Mouse (Mus musculus): ENCODE measurements around the gene Inpp1. TPM values are rescaled to one million over a fixed set of nuclear protein-coding genes. Genes with fewer than 3 reads are reported as not detected.
A peak's percentile ranks its signal among the peaks of the same experiment; 100 is the strongest.

The Inpp1 gene
- polyA plus RNA-seq, 1 experiment from 2014 or later = 7.0 TPM

- H3K27ac ChIP-seq (ENCODE audit: low read depth, low read length) = no peak overlapping the region
- 26% methylated on average over 3 of the region's 3 CpGs for WGBS
- DNase-seq (ENCODE audit: low spot score) = no peak
- H3K9me3 ChIP-seq (ENCODE audit: control insufficient read depth, low read length) = no peaks in the 10 kb centered on the region
- no peaks in the 10 kb centered on the region; the same call in 1 of the 2 replicates for H3K36me3 ChIP-seq (ENCODE audit: control insufficient read depth, insufficient read depth, low read length)
- H3K4me1 ChIP-seq (replicated peaks; ENCODE audit: control insufficient read depth, insufficient read depth, low read length) = no peaks in the 10 kb centered on the region; the same call in 1 of the 2 replicates
- peak overlapping the region; percentile 12; the same call in 1 of the 2 replicates for H3K4me2 ChIP-seq
- no peak overlapping the region for H3K4me3 ChIP-seq (ENCODE audit: low read depth, low read length)
- no peak for ATAC-seq (replicated peaks; ENCODE audit: low FRiP score)
- H3K27me3 ChIP-seq (replicated peaks; ENCODE audit: control insufficient read depth, insufficient read depth, low read length) = no peaks in the 10 kb centered on the region
- H3K9ac ChIP-seq (ENCODE audit: low read depth, low read length) = no peak overlapping the region
Observed at GRCm38 (mm10) chr1:52800340-52800740, 17.1 kb downstream of the Inpp1 start.

DNA sequence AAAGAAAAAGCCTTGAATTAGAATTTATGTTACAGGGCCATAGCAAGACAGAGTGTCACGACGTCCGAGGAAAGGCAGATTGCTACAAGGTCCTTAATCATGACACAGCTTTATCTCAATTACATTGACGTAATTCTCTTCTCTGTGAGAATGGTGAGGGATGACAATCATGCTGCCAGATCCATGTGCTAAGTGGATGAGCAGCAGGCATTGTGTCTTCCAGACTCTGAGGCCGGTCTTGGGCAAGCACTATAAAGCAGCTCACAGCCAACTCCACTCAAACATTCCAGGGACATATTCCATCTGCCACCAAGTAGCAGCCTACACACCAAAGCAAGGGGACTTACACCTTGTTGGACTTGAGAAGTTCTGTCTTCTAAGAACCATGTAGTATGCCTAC lies 17.7 kb downstream of the Inpp1 start:
- no peak for ATAC-seq (replicated peaks; ENCODE audit: low FRiP score)
- Histone ChIP-seq H3K9me3 (ENCODE audit: control insufficient read depth, low read length) (no peaks in the 10 kb centered on the region), H3K36me3 (ENCODE audit: control insufficient read depth, insufficient read depth, low read length) (no peaks in the 10 kb centered on the region; the same call in 1 of the 2 replicates), H3K4me1 (replicated peaks; ENCODE audit: control insufficient read depth, insufficient read depth, low read length) (no peaks in the 10 kb centered on the region; the same call in 1 of the 2 replicates), H3K4me2 (no peak overlapping the region; the same call in 1 of the 2 replicates), H3K4me3 (ENCODE audit: low read depth, low read length) (no peak overlapping the region), H3K27ac (ENCODE audit: low read depth, low read length) (no peak overlapping the region), H3K27me3 (replicated peaks; ENCODE audit: control insufficient read depth, insufficient read depth, low read length) (no peaks in the 10 kb centered on the region), H3K9ac (ENCODE audit: low read depth, low read length) (no peak overlapping the region)
- 58% methylated on average over 5 of the region's 5 CpGs for WGBS
- no peak for DNase-seq (ENCODE audit: low spot score)

GRCm38 (mm10) chr1:52799056-52799726 lies 18.3 kb downstream of the Inpp1 start:
- no peak overlapping the region for H3K4me3 ChIP-seq (ENCODE audit: low read depth, low read length)
- ATAC-seq (replicated peaks; ENCODE audit: low FRiP score) = no peak
- no peaks in the 10 kb centered on the region for H3K36me3 ChIP-seq (ENCODE audit: control insufficient read depth, insufficient read depth, low read length)
- 65% methylated on average over 10 of the region's 10 CpGs for WGBS
- no peaks in the 10 kb centered on the region; the same call in 1 of the 2 replicates for H3K4me1 ChIP-seq (replicated peaks; ENCODE audit: control insufficient read depth, insufficient read depth, low read length)
- DNase-seq (ENCODE audit: low spot score) = no peak
- H3K4me2 ChIP-seq = no peak overlapping the region
- no peaks in the 10 kb centered on the region for H3K27me3 ChIP-seq (replicated peaks; ENCODE audit: control insufficient read depth, insufficient read depth, low read length)
- H3K9me3 ChIP-seq (ENCODE audit: control insufficient read depth, low read length) = no peaks in the 10 kb centered on the region
- H3K27ac ChIP-seq (ENCODE audit: low read depth, low read length) = no peak overlapping the region
- no peak overlapping the region for H3K9ac ChIP-seq (ENCODE audit: low read depth, low read length)

- H3K4me1 ChIP-seq (replicated peaks; ENCODE audit: control insufficient read depth, insufficient read depth, low read length) = no peaks in the 10 kb centered on the region; the same call in 1 of the 2 replicates
- ATAC-seq (replicated peaks; ENCODE audit: low FRiP score) (no peak), DNase-seq (ENCODE audit: low spot score) (no peak)
- H3K9me3 ChIP-seq (ENCODE audit: control insufficient read depth, low read length) = no peaks in the 10 kb centered on the region
- no peak overlapping the region for H3K9ac ChIP-seq (ENCODE audit: low read depth, low read length)
- no peaks in the 10 kb centered on the region for H3K27me3 ChIP-seq (replicated peaks; ENCODE audit: control insufficient read depth, insufficient read depth, low read length)
- no peaks in the 10 kb centered on the region for H3K36me3 ChIP-seq (ENCODE audit: control insufficient read depth, insufficient read depth, low read length)
- H3K4me2 ChIP-seq = no peak overlapping the region
- 88% methylated on average over 2 of the region's 2 CpGs for WGBS
- H3K27ac ChIP-seq (ENCODE audit: low read depth, low read length) = no peak overlapping the region
- no peak overlapping the region for H3K4me3 ChIP-seq (ENCODE audit: low read depth, low read length)
Observed at GRCm38 (mm10) chr1:52795927-52796326, 21.6 kb downstream of the Inpp1 start.

- Histone ChIP-seq H3K4me1 (replicated peaks; ENCODE audit: control insufficient read depth, insufficient read depth, low read length) (no peaks in the 10 kb centered on the region), H3K27ac (ENCODE audit: low read depth, low read length) (no peak overlapping the region), H3K36me3 (ENCODE audit: control insufficient read depth, insufficient read depth, low read length) (no peaks in the 10 kb centered on the region), H3K9me3 (ENCODE audit: control insufficient read depth, low read length) (no peaks in the 10 kb centered on the region), H3K4me2 (no peak overlapping the region), H3K27me3 (replicated peaks; ENCODE audit: control insufficient read depth, insufficient read depth, low read length) (no peaks in the 10 kb centered on the region), H3K9ac (ENCODE audit: low read depth, low read length) (no peak overlapping the region), H3K4me3 (ENCODE audit: low read depth, low read length) (no peak overlapping the region)
- WGBS = 68% methylated on average over 3 of the region's 3 CpGs
- ATAC-seq (replicated peaks; ENCODE audit: low FRiP score) (no peak), DNase-seq (ENCODE audit: low spot score) (no peak)
Observed at GRCm38 (mm10) chr1:52793692-52794091, 23.8 kb downstream of the Inpp1 start.

- ATAC-seq (replicated peaks; ENCODE audit: low FRiP score) (no peak), DNase-seq (ENCODE audit: low spot score) (no peak)
- Histone ChIP-seq H3K4me2 (no peak overlapping the region), H3K27ac (ENCODE audit: low read depth, low read length) (no peak overlapping the region), H3K36me3 (ENCODE audit: control insufficient read depth, insufficient read depth, low read length) (no peaks in the 10 kb centered on the region), H3K9me3 (ENCODE audit: control insufficient read depth, low read length) (no peaks in the 10 kb centered on the region), H3K27me3 (replicated peaks; ENCODE audit: control insufficient read depth, insufficient read depth, low read length) (no peaks in the 10 kb centered on the region), H3K4me1 (replicated peaks; ENCODE audit: control insufficient read depth, insufficient read depth, low read length) (no peaks in the 10 kb centered on the region), H3K4me3 (ENCODE audit: low read depth, low read length) (no peak overlapping the region), H3K9ac (ENCODE audit: low read depth, low read length) (no peak overlapping the region)
Observed at GRCm38 (mm10) chr1:52792701-52793100, 24.8 kb downstream of the Inpp1 start.

DNA sequence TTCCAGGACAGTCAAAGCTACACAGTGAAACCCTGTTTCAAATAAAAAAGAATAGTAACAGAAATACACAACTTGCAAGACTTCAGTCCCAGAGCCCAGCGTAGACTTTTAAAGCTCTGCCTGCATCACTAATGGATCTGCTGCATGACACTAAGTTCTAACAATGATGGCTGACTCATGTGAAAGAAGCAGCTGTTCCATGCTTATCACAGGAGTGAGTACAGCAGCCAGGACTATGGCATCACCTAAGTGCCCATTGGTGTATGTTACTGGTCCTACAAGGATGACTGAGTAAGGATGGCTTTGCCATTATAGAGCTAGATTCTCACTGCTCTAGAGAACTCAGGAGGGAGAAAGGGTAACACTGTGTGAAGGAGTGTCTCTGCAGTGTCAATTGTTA lies 30.2 kb downstream of the Inpp1 start:
- no peaks in the 10 kb centered on the region for H3K4me1 ChIP-seq (replicated peaks; ENCODE audit: control insufficient read depth, insufficient read depth, low read length)
- H3K27ac ChIP-seq (ENCODE audit: low read depth, low read length) = no peak overlapping the region
- H3K27me3 ChIP-seq (replicated peaks; ENCODE audit: control insufficient read depth, insufficient read depth, low read length) = no peaks in the 10 kb centered on the region
- no peak overlapping the region for H3K4me3 ChIP-seq (ENCODE audit: low read depth, low read length)
- no peak overlapping the region for H3K4me2 ChIP-seq
- no peak overlapping the region for H3K9ac ChIP-seq (ENCODE audit: low read depth, low read length)
- ATAC-seq (replicated peaks; ENCODE audit: low FRiP score) (no peak), DNase-seq (ENCODE audit: low spot score) (no peak)
- H3K9me3 ChIP-seq (ENCODE audit: control insufficient read depth, low read length) = no peaks in the 10 kb centered on the region
- 89% methylated on average over 1 of the region's 1 CpGs for WGBS
- no peaks in the 10 kb centered on the region for H3K36me3 ChIP-seq (ENCODE audit: control insufficient read depth, insufficient read depth, low read length)

DNA sequence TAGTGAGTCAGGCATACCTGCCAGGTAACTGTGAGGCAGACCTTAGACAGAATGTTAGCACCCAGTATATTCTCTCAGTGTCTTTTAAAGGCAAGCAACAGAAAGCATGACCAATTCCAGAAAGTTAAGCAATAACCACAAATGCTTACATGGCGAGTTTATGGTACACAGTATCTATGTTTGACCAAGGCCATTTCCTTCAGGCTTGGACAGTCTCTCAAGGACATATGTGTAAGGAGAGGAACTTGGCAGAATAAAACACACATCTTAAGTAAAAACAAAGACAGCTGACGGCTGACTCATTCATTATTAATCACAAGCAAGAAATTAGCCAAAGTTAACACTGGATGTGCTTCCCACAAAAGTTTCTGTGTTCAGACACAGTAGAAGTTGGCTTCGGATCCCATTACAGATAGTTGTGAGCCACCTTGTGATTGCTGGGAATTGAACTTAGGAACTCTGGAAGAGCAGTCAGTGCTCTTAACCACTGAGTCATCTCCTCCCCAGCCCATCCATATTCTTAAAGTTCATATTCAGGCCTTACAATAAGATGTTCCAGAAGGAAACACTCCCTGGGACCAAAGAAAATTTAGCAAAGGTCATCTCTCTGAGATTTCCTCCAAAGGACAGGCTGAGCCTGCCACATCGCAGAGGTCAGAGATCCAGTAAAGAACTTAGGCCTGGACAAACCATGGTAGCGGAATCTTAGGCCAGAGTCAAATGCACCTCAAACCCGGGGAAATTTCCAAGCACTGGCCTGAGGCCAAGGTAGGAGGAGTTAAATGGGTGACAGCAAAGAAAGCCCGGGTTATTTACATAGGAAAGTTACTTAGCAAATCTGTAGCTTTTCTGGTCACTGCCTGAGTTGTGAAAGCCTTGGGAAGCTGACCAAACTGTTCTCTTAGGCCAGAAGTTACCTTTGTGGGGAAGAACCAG lies 52.0 kb downstream of the Inpp1 start:
- ATAC-seq (replicated peaks; ENCODE audit: low FRiP score) (no peak), DNase-seq (ENCODE audit: low spot score) (no peak)
- H3K27ac ChIP-seq (ENCODE audit: low read depth, low read length) = no peak overlapping the region
- no peak overlapping the region for H3K4me3 ChIP-seq (ENCODE audit: low read depth, low read length)
- no peak overlapping the region for H3K9ac ChIP-seq (ENCODE audit: low read depth, low read length)
- H3K9me3 ChIP-seq (ENCODE audit: control insufficient read depth, low read length) = no peaks in the 10 kb centered on the region
- no peaks in the 10 kb centered on the region for H3K36me3 ChIP-seq (ENCODE audit: control insufficient read depth, insufficient read depth, low read length)
- no peak overlapping the region for H3K4me2 ChIP-seq
- H3K4me1 ChIP-seq (replicated peaks; ENCODE audit: control insufficient read depth, insufficient read depth, low read length) = no peaks in the 10 kb centered on the region
- WGBS = 75% methylated on average over 7 of the region's 7 CpGs
- H3K27me3 ChIP-seq (replicated peaks; ENCODE audit: control insufficient read depth, insufficient read depth, low read length) = no peaks in the 10 kb centered on the region
